Mouse (Mus musculus) erythroid progenitor cell, adult 5-6 weeks (primary cell): ENCODE data around the gene Cd83. TPM values are rescaled to one million over a fixed set of nuclear protein-coding genes. Genes with fewer than 3 reads are reported as not detected.

Experiments used
- ATAC-seq: replicated peaks from 2 replicates; pipeline ENCODE4 v1.8.0; 2016; ENCODE audit warnings: moderate number of reproducible peaks, mild to moderate bottlenecking, moderate TSS enrichment, inconsistent platforms; ENCODE audit not compliant: poor library complexity, low FRiP score, severe bottlenecking
- total RNA-seq, 2 experiments: library from RNA; stranded (forward) in 1 of 2; stranded (reverse) in 1 of 2; fragments of 150-400 nt in 1 of 2; fragments of 186-747, 209-891 nt in 1 of 2; gene quantifications; 2 replicates each; pipeline versions ENCODE4 v1.2.3 to v1.2.4; 2015 to 2017; ENCODE audit warnings: low replicate concordance in 2 of 2

The Cd83 gene
- total RNA-seq, 2 experiments from 2014 or later = 1.4 to 4.2 TPM

- no peak for ATAC-seq
Measured at GRCm38 (mm10) chr13:43773965-43774566, 10.5 kb upstream of the Cd83 start.

- ATAC-seq = no peak
Measured at GRCm38 (mm10) chr13:43774605-43775426, 9.8 kb upstream of the Cd83 start.

GRCm38 (mm10) chr13:43775427-43775733 is 9.2 kb upstream of the Cd83 start:
- no peak for ATAC-seq

- ATAC-seq = no peak
Measured at GRCm38 (mm10) chr13:43777321-43778002, 7.1 kb upstream of the Cd83 start.

- ATAC-seq = no peak
Measured at GRCm38 (mm10) chr13:43778021-43778649, 6.4 kb upstream of the Cd83 start.

- ATAC-seq = no peak
Measured at GRCm38 (mm10) chr13:43778971-43779370, 5.6 kb upstream of the Cd83 start.

GRCm38 (mm10) chr13:43780071-43780470 is 4.5 kb upstream of the Cd83 start:
- ATAC-seq = no peak

- no peak for ATAC-seq
Measured at GRCm38 (mm10) chr13:43785712-43786072, 1.1 kb downstream of the Cd83 start.

- ATAC-seq = no peak
Measured at GRCm38 (mm10) chr13:43786171-43786795, 1.7 kb downstream of the Cd83 start.

- ATAC-seq = no peak
Measured at GRCm38 (mm10) chr13:43787262-43787661, 2.7 kb downstream of the Cd83 start.

- ATAC-seq = no peak
Measured at GRCm38 (mm10) chr13:43788071-43788470, 3.5 kb downstream of the Cd83 start.

GRCm38 (mm10) chr13:43788983-43789645 is 4.5 kb downstream of the Cd83 start:
- ATAC-seq = no peak

GRCm38 (mm10) chr13:43790229-43791001 is 5.8 kb downstream of the Cd83 start:
- ATAC-seq = no peak

GRCm38 (mm10) chr13:43795334-43795733 is 10.8 kb downstream of the Cd83 start:
- ATAC-seq = no peak

- ATAC-seq = no peak
Measured at GRCm38 (mm10) chr13:43798655-43799054, 14.1 kb downstream of the Cd83 start.

- ATAC-seq = no peak
Measured at GRCm38 (mm10) chr13:43800136-43800535, 15.6 kb downstream of the Cd83 start.

GRCm38 (mm10) chr13:43801961-43802360 is 17.4 kb downstream of the Cd83 start:
- no peak for ATAC-seq

GRCm38 (mm10) chr13:43802361-43803137 is 18.0 kb downstream of the Cd83 start:
- no peak for ATAC-seq
